26 mouse cellular contexts compared by ENCODE assay signal in the genomic region with DNA sequence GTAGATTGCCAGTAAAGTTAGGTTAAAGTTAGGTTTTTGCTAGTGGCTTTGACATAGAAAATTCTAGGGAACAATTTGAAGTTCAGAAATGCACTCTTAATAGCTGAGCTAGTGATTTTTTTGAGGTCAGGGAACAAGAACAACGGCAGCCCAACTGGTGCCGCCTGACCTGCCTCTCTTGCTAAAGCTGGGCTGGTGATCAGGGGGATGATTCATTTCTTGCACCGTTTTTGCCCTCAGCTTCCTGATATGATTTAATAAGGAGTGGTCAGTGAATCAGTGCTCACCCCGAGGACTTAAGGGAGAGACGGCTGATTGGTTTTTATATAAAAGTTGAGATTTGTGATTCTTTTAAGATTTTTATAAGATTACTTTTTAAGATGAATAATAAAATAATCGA. TPM values are rescaled to one million over a fixed set of nuclear protein-coding genes. Genes with fewer than 3 reads are reported as not detected.
DNase-seq lines count a peak whose midpoint lies in the region.
"Had no signal": no experiment of that assay in that cellular context is flagged by ENCODE, and none has a peak within 500 bp of the region (broad histone marks: within the 10 kb centered on the region; RNA-seq: fewer than 3 reads in every experiment).

No protein-coding gene starts in this region.

- DNase-seq in adrenal gland, adult 2 months: peak; percentile 70
- no peak for DNase-seq in adrenal gland, adult 8-10 months
- DNase-seq in kidney, adult 9 months: peak; percentile 20
- DNase-seq in kidney, postnatal 10 days: no peak
- DNase-seq in 3T3-L1 (ENCODE audit: low read depth, low spot score): peak; percentile 72
- peak; percentile 62 for DNase-seq in NIH3T3 (ENCODE audit: low read depth)
- no peak for DNase-seq in layer of hippocampus, adult 8-10 months (ENCODE audit: low spot score in 2 of 2)
- DNase-seq in embryo, embryonic 9.5 days (ENCODE audit: extremely low spot score): no peak
- DNase-seq: cerebellum, adult 2 months; cerebellum, postnatal 10 days; gastrocnemius, postnatal 10 days; heart, adult 2 months; kidney, adult 18-20 months had no signal

RNA-seq across cellular contexts. Expression of a gene that starts 3.4 kb away (rescaled TPM):
- 1 to 10 TPM in 1 of 2 experiments, not detected in 1; 1.7 TPM for total RNA-seq in adrenal gland, adult 2 months (2021)
- 0.98 and 3.1 TPM in 2 replicates for polyA plus RNA-seq in adrenal gland, adult 2 months (2012; rRNA removed)
- total RNA-seq in adrenal gland, adult 8-10 months (2022): 1 to 10 TPM in 2 of 4 experiments, under 1 TPM in 1, not detected in 1; 0.73 to 1.8 (median 1.0) TPM
- 1 to 10 TPM; 2.3 to 3.6 (median 2.6) TPM for total RNA-seq in layer of hippocampus, adult 8-10 months (2022)
- total RNA-seq: G1E; gastrocnemius, postnatal 10 days had no signal
- polyA plus RNA-seq: erythroblast, embryonic 14.5 days; forebrain, embryonic 15.5 days; G1E had no signal

RNA-seq across cellular contexts. Expression of a gene that starts 9.5 kb away (rescaled TPM):
- total RNA-seq in adrenal gland, adult 2 months (2021): 1 to 10 TPM; 2.2 to 5.3 TPM
- 0.08 and 0.29 TPM in 2 replicates for polyA plus RNA-seq in adrenal gland, adult 2 months (2012; rRNA removed)
- 1 to 10 TPM; 3.8 to 8.6 (median 5.7) TPM for total RNA-seq in adrenal gland, adult 8-10 months (2022)
- total RNA-seq in layer of hippocampus, adult 8-10 months (2022): 10 to 100 TPM; 16.3 to 17.8 (median 16.7) TPM
- total RNA-seq: heart, postnatal 25 days had no signal
- polyA plus RNA-seq: erythroblast, embryonic 14.5 days; G1E had no signal

RNA-seq across cellular contexts. Expression of a gene that starts 13.9 kb away (rescaled TPM):
- total RNA-seq in adrenal gland, adult 2 months (2021): not detected
- polyA plus RNA-seq in adrenal gland, adult 2 months (2012; rRNA removed): not detected in 2 replicates
- total RNA-seq in adrenal gland, adult 8-10 months (2022): not detected
- not detected for total RNA-seq in layer of hippocampus, adult 8-10 months (2022)
- total RNA-seq: G1E; gastrocnemius, postnatal 10 days; gastrocnemius, postnatal 4 days had no signal
- polyA plus RNA-seq: cerebellum, adult 2 months; embryonic facial prominence, embryonic 11.5 days; erythroblast, embryonic 14.5 days; forebrain, embryonic 11.5 days; forebrain, embryonic 15.5 days; G1E; heart, embryonic 12.5 days; hindbrain, embryonic 10.5 days; hindbrain, embryonic 14.5 days; intestine, embryonic 15.5 days had no signal

RNA-seq across cellular contexts. Expression of a gene that starts 16.2 kb away (rescaled TPM):
- under 1 TPM in 1 of 2 experiments, not detected in 1; 0.26 TPM for total RNA-seq in adrenal gland, adult 2 months (2021)
- polyA plus RNA-seq in adrenal gland, adult 2 months (2012; rRNA removed): 3.0 and 4.4 TPM in 2 replicates
- 1 to 10 TPM in 2 of 4 experiments, under 1 TPM in 1, not detected in 1; 0.23 to 1.3 (median 1.2) TPM for total RNA-seq in adrenal gland, adult 8-10 months (2022)
- total RNA-seq in layer of hippocampus, adult 8-10 months (2022): not detected
- total RNA-seq: gastrocnemius, postnatal 10 days; gastrocnemius, postnatal 4 days; heart, adult 2 months; heart, postnatal 25 days had no signal
- polyA plus RNA-seq: embryonic facial prominence, embryonic 11.5 days; erythroblast, embryonic 14.5 days; forebrain, embryonic 11.5 days; G1E; heart, embryonic 12.5 days; heart, embryonic 16.5 days; hindbrain, embryonic 10.5 days; hindbrain, embryonic 14.5 days; intestine, embryonic 15.5 days had no signal

RNA-seq across cellular contexts. Expression of a gene that starts 24.7 kb away (rescaled TPM):
- not detected for total RNA-seq in adrenal gland, adult 2 months (2021)
- polyA plus RNA-seq in adrenal gland, adult 2 months (2012; rRNA removed): 0.44 and 0.46 TPM in 2 replicates
- total RNA-seq in adrenal gland, adult 8-10 months (2022): 1 to 10 TPM in 2 of 4 experiments, not detected in 2; 1.0 to 1.2 TPM
- 1 to 10 TPM in 1 of 4 experiments, under 1 TPM in 2, not detected in 1; 0.43 to 1.5 (median 0.85) TPM for total RNA-seq in layer of hippocampus, adult 8-10 months (2022)
- total RNA-seq: gastrocnemius, postnatal 10 days; gastrocnemius, postnatal 4 days; heart, adult 2 months; heart, postnatal 25 days had no signal
- polyA plus RNA-seq: embryonic facial prominence, embryonic 11.5 days; embryonic facial prominence, embryonic 15.5 days; erythroblast, embryonic 14.5 days; forebrain, embryonic 11.5 days; forebrain, embryonic 15.5 days; heart, adult 2 months; heart, embryonic 12.5 days; heart, embryonic 16.5 days; hindbrain, embryonic 10.5 days; hindbrain, embryonic 14.5 days; intestine, embryonic 15.5 days had no signal

Comparison
In these comparisons a context has a peak if more than half of its experiments do, and no peak if none do; other contexts are left out.
1. DNase-seq: peak in adrenal gland, adult 2 months (single experiment), kidney, adult 9 months (single experiment), 3T3-L1 (single experiment) and NIH3T3 (single experiment); none in adrenal gland, adult 8-10 months (single experiment), kidney, postnatal 10 days (single experiment), layer of hippocampus, adult 8-10 months (0 of 2) and embryo, embryonic 9.5 days (single experiment).